Mouse (Mus musculus): ENCODE results near the gene Fgfr2. TPM values are rescaled to one million over a fixed set of nuclear protein-coding genes. Genes with fewer than 3 reads are reported as not detected.
A peak's percentile ranks its signal among the peaks of the same experiment; 100 is the strongest.

Gene Fgfr2
- polyA plus RNA-seq, 1 experiment from 2014 or later = 137 TPM

DNA sequence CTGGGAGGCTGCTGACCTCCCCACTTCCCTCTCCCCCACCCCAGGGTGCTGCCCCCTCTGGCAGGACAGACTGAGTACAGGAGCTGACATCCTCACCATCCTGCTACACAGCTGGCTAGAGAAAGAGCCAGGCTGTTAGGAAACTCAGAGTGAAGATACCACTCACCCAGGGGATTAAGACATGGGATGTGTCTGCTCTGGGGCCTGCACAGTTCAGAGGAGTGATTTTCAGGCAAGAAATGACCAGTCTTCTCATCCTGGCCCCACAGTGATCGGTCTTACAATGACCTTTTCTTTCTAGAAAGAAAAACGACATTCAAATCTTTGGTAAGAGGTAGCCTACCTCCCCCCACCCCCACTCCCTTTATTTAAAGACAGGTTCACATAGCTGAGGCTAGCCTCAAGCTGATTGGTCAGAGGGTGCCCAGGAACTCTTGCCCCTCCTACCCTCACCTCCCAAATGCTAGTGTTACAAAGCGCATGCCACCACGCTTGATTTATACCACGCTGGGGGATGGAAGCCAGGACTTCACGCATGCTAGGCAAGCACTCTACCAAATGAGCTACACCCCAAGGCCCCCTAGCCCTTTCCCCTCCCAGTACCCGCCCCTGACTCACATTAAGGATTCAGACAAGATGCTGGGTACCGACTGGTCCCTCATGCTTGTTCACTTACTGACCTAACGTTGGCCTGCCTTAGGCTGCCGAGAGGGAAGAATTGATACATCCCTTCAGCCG, 2845.0 kb downstream of the Fgfr2 start:
- H3K27me3 ChIP-seq = no peaks in the 10 kb centered on the region
- no peaks in the 10 kb centered on the region for H3K36me3 ChIP-seq
- 46% methylated on average over 11 of the region's 11 CpGs for WGBS
- H3K27ac ChIP-seq (replicated peaks) = no peak overlapping the region; the same call in 1 of the 2 replicates
- no peaks in the 10 kb centered on the region for H3K9me3 ChIP-seq (replicated peaks)
- no peak overlapping the region for H3K9ac ChIP-seq
- peaks cover 25% of the 10 kb centered on the region for H3K4me1 ChIP-seq
- no peak overlapping the region for H3K4me3 ChIP-seq (replicated peaks)
- no peak overlapping the region for H3K4me2 ChIP-seq (replicated peaks)
- ATAC-seq (ENCODE audit: insufficient number of reproducible peaks, low FRiP score, low TSS enrichment, low read depth) = no peak

DNA sequence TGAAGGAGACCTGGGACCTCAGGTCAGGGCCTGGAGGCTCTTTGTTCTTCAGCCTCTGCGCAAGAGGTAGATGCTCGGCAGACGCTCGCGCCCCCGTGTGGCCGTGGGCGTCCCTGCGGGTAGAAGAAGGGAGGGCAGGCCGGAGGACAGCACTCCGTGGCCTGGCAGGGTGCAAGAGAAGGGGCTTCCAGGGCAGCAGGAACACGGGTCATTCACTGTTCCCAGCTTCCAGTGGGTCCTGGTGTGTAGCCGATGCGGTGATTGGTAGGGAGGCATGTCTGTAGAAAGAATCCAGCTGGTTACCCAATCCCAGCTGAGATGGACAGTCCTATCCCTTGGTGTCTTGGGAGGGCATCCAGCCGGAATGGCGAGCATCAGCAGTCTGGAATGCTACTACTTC, 2849.9 kb downstream of the Fgfr2 start:
- ATAC-seq (ENCODE audit: insufficient number of reproducible peaks, low FRiP score, low TSS enrichment, low read depth) = no peak
- H3K4me1 ChIP-seq = peaks cover 9% of the 10 kb centered on the region

DNA sequence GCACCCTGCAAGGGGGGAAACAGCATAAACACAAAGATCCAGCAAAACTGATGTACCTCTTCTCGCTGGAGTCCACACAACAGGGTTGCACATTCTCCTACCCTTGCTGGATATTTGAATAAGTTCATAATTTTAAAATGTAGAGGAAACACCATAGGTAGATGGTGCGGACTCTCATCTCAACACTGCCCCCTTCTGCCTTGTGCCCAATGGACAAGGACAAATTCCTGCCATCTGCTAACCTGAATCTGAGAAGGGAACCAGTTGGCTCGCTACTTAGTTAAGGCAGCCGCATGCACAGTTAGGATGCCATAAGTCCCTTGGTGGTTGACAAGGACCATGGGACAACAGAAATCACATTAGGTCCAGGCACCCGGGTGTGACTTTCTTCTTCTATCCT, 2852.3 kb downstream of the Fgfr2 start:
- H3K9me3 ChIP-seq (replicated peaks) = no peaks in the 10 kb centered on the region
- 86% methylated on average over 5 of the region's 5 CpGs for WGBS
- ATAC-seq (ENCODE audit: insufficient number of reproducible peaks, low FRiP score, low TSS enrichment, low read depth) = no peak

More for the DNA sequence above, 2849.9 kb downstream of the Fgfr2 start:
- no peak overlapping the region for H3K9ac ChIP-seq
- H3K4me2 ChIP-seq (replicated peaks) = no peak overlapping the region
- no peak overlapping the region for H3K27ac ChIP-seq (replicated peaks)
- H3K4me3 ChIP-seq (replicated peaks) = no peak overlapping the region
- H3K9me3 ChIP-seq (replicated peaks) = no peaks in the 10 kb centered on the region
- no peaks in the 10 kb centered on the region for H3K36me3 ChIP-seq
- no peaks in the 10 kb centered on the region for H3K27me3 ChIP-seq
- WGBS = 17% methylated on average over 16 of the region's 16 CpGs

DNA sequence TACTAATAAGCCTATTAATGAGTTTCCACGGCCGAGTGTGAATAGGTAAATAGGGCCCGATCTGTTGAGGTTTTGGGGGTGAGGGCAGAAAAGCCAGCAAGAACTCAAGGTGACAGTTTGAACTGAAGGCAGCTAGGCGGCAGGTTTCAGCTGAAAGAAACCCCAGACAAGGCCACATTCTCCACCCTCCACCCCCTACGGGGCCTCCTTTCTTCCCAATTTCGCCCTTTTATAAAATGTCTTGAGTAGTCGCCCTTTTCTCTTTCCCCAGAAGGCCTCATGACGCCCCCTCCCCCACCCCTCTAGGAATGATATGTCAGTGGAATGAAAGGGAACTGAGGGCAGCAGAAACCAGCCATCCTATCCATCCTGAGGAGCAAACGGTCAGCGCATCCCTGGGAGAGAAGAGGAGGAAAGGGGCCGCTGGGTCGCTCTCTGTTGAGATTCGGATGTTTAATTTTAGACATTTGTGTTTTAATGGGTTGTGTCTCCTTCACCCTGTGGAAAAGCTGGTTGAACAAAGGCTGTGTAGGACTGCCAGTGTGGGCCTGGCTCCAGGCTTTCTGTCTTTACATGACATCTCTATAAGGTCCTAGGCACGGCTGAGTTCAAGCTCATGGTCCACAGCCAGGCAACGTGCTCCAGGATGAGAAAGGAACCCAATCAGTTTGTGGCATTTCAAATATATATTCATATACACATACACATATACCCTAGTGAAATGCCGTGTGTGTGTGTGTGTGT, 2853.9 kb downstream of the Fgfr2 start:
- WGBS = 49% methylated on average over 16 of the region's 16 CpGs
- Histone ChIP-seq H3K4me2 (replicated peaks) (no peak overlapping the region), H3K36me3 (no peaks in the 10 kb centered on the region), H3K4me3 (replicated peaks) (no peak overlapping the region), H3K27ac (replicated peaks) (no peak overlapping the region), H3K9me3 (replicated peaks) (no peaks in the 10 kb centered on the region), H3K27me3 (no peaks in the 10 kb centered on the region), H3K4me1 (peaks cover 23% of the 10 kb centered on the region), H3K9ac (no peak overlapping the region)
- ATAC-seq (ENCODE audit: insufficient number of reproducible peaks, low FRiP score, low TSS enrichment, low read depth) = no peak

More for the DNA sequence above, 2852.3 kb downstream of the Fgfr2 start:
- H3K4me3 ChIP-seq (replicated peaks) = no peak overlapping the region
- no peak overlapping the region for H3K27ac ChIP-seq (replicated peaks)
- H3K27me3 ChIP-seq = no peaks in the 10 kb centered on the region
- H3K4me2 ChIP-seq (replicated peaks) = no peak overlapping the region
- H3K36me3 ChIP-seq = no peaks in the 10 kb centered on the region
- H3K4me1 ChIP-seq = peaks cover 17% of the 10 kb centered on the region
- H3K9ac ChIP-seq = no peak overlapping the region

DNA sequence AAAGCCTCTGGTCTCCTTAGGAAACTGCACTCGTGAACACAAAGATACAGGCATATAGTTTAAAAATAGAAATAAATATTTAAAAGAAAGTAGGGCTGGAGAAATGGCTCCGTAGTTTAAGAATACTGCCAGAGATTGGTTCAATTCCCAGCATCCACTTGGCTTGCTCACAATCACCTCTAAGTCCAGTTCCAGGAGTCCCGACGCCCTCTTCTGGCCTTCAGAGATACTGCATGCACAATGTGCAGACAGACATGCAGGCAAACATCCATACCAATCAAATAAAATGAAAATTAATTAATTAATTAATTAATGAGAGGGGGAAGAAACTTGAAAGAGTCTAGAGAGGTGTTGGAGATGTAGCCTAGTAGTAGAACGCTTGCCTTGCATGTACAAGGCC, 2856.1 kb downstream of the Fgfr2 start:
- Histone ChIP-seq H3K9ac (no peak overlapping the region), H3K27me3 (no peaks in the 10 kb centered on the region), H3K36me3 (no peaks in the 10 kb centered on the region), H3K27ac (replicated peaks) (peak overlapping the region; percentile 93; the same call in 1 of the 2 replicates), H3K4me1 (peaks cover 27% of the 10 kb centered on the region), H3K4me3 (replicated peaks) (peak overlapping the region; percentile 82; the same call in 1 of the 2 replicates), H3K9me3 (replicated peaks) (no peaks in the 10 kb centered on the region), H3K4me2 (replicated peaks) (peak overlapping the region; percentile 83)
- no peak for ATAC-seq (ENCODE audit: insufficient number of reproducible peaks, low FRiP score, low TSS enrichment, low read depth)
- 38% methylated on average over 5 of the region's 5 CpGs for WGBS

DNA sequence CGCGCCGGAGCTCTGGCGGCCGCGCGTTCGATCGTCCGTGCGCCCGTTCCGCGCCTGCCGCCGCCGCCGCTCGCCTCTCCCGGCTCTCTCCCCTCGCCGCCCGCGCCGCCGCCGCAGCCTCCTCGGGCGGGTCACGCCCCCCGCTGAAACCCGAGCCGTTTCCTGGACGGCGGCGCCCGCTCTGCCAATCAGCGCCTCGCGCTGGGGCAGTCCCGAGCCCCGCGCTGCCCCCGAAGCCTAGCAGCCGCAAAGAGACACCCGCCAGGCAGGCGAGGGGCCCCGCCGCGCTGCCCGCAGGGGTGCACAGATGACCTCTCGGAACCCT, 2857.0 kb downstream of the Fgfr2 start:
- ATAC-seq (ENCODE audit: insufficient number of reproducible peaks, low FRiP score, low TSS enrichment, low read depth) = peak; percentile 92
- peak overlapping the region; percentile 92 for H3K9ac ChIP-seq
- H3K36me3 ChIP-seq = 0 out of 2 replicates have a peak, but pooled peaks cover 7% of the 10 kb centered on the region
- peak overlapping the region; percentile 82 for H3K4me3 ChIP-seq (replicated peaks)
- no peaks in the 10 kb centered on the region for H3K27me3 ChIP-seq
- H3K4me2 ChIP-seq (replicated peaks) = peak overlapping the region; percentile 83
- WGBS = under 1% methylated on average over 36 of the region's 52 CpGs
- peak overlapping the region; percentile 93 for H3K27ac ChIP-seq (replicated peaks)
- no peaks in the 10 kb centered on the region for H3K9me3 ChIP-seq (replicated peaks)
- peaks cover 36% of the 10 kb centered on the region for H3K4me1 ChIP-seq

DNA sequence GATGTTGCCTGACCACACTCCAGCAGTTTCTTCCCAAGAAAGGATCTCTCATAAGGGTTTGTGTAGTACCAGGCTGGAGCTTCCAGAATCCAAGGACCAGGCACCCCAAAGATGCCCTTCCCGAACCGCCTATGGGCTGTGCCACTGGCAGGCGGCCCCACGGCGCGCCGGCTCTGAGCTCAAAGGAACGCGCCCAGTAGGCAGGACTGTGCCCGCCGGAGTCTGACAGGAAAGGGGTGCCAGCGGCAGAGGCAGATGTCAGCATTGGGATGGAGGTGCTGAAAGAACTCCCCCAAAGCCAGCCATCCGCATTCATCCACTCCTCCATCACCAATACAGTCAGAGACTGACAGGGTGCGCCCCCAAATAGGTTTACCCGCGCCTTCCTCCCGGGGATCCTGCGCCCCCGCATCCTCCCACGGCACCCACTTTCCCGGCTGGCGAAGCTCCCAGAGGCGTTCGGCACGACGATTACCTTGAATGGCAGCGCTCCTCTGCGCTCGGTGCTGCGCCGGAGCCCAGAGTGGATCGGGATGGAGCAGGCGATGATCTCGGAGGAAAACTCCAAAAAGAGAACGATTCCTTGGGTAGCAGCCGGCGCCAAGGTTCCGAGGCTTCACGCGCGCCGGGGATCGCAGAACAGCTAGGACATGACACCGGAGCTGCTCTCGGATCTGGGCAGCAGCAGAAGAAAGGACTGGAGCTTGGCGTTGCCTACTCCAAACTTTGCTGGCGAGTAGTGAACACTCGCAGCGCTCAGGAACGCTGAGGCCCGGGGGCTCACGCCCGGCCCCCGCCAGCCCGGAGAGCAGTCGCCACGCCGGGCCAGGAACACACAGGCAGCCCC, 2857.6 kb downstream of the Fgfr2 start:
- peak; percentile 61 for ATAC-seq (ENCODE audit: insufficient number of reproducible peaks, low FRiP score, low TSS enrichment, low read depth)
- H3K36me3 ChIP-seq = 0 out of 2 replicates have a peak, but pooled peaks cover 9% of the 10 kb centered on the region
- under 1% methylated on average over 58 of the region's 58 CpGs for WGBS

DNA sequence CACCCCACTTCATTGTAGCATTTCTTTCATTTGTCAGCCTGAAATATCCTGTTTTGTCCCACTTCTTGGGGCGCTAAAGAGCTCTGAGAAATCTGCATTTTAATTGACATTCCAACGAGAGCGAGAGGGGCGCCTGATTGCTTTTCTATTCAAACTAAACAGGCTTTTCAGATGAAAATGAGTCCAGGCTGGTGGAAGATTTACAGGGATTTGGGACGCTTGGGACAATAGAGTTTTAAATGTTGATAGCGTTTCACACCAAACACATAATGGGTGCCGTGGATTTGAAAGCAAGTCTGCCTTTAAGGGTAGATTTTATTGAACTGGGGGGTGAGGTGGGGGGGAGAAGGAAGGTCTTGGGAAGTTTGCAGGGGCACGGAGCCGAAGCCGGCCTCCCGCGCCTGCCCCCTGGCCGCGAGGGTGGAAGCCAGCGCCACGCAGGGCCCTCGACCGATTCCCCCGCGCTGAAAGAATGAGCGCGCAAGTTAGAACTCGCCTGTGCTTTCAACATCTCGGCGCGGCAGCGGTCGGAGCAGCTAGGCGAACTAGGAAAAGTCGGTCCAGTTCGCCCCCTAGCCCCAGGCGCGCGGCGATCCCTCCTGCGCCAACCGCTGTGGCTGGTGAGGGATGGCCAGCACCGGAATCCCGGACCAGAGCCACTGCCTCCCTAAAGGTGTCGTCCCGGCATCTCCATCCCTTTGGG, 2858.4 kb downstream of the Fgfr2 start:
- WGBS = under 1% methylated on average over 41 of the region's 41 CpGs
- Histone ChIP-seq H3K9me3 (replicated peaks) (no peaks in the 10 kb centered on the region), H3K4me3 (replicated peaks) (peak overlapping the region; percentile 82), H3K27me3 (no peaks in the 10 kb centered on the region), H3K27ac (replicated peaks) (peak overlapping the region; percentile 93), H3K4me1 (peaks cover 49% of the 10 kb centered on the region), H3K4me2 (replicated peaks) (peak overlapping the region; percentile 83), H3K9ac (peak overlapping the region; percentile 92), H3K36me3 (0 out of 2 replicates have a peak, but pooled peaks cover 9% of the 10 kb centered on the region)
- no peak for ATAC-seq (ENCODE audit: insufficient number of reproducible peaks, low FRiP score, low TSS enrichment, low read depth)

More for the DNA sequence above, 2857.6 kb downstream of the Fgfr2 start:
- peak overlapping the region; percentile 93 for H3K27ac ChIP-seq (replicated peaks)
- H3K4me1 ChIP-seq = peaks cover 42% of the 10 kb centered on the region
- no peaks in the 10 kb centered on the region for H3K9me3 ChIP-seq (replicated peaks)
- H3K4me2 ChIP-seq (replicated peaks) = peak overlapping the region; percentile 83
- H3K27me3 ChIP-seq = no peaks in the 10 kb centered on the region
- peak overlapping the region; percentile 82 for H3K4me3 ChIP-seq (replicated peaks)
- peak overlapping the region; percentile 92 for H3K9ac ChIP-seq

DNA sequence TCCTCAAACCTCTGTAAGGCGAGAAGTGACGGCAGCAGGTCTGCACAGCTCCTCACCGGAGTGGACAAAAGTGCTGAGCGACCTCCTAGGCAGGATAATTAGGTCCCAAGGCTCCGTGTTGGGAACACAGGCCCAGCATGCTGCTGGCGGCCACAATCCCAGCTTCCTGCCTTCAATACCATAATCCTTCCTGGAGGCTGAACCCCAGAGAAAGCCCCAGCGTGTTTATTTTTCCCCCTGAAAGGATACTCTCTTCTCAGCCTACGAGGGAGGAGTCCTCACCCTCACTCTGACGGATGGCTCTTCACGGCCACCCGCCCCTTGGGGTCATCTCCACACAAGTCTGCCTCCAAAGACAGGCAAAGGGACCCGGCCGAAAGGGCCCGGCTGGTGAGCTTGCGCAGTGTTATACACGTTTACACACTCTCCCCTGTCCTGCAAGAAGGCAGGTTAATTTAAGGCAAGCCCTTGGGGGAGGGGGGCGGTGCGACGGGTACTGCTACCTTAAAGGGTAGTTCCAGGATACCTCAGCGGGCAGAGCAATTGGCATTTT, 2859.3 kb downstream of the Fgfr2 start:
- Histone ChIP-seq H3K4me1 (peaks cover 58% of the 10 kb centered on the region), H3K36me3 (0 out of 2 replicates have a peak, but pooled peaks cover 9% of the 10 kb centered on the region), H3K27me3 (no peaks in the 10 kb centered on the region), H3K4me2 (replicated peaks) (peak overlapping the region; percentile 83), H3K4me3 (replicated peaks) (peak overlapping the region; percentile 82), H3K9me3 (replicated peaks) (no peaks in the 10 kb centered on the region), H3K9ac (peak overlapping the region; percentile 92), H3K27ac (replicated peaks) (peak overlapping the region; percentile 93)
- WGBS = 4% methylated on average over 20 of the region's 20 CpGs
- ATAC-seq (ENCODE audit: insufficient number of reproducible peaks, low FRiP score, low TSS enrichment, low read depth) = no peak

DNA sequence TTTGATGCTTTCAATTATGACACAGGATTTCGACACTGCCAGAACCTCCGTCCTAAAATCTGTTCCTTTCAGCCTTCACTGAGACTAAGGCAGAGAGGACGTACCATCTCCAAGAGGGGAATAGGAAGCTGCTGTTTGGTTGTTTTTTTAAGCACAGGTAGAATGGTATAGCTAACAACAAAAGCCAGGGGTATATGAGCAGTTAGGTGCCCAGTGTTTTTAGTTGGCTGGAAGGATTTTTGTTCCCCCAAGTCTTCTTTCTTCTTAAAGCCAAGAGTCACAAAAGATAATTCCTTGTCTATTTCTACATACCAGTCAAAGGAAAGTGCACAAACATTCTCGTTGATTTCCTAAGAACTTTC, 2859.9 kb downstream of the Fgfr2 start:
- no peak for ATAC-seq (ENCODE audit: insufficient number of reproducible peaks, low FRiP score, low TSS enrichment, low read depth)
- peak overlapping the region; percentile 92 for H3K9ac ChIP-seq
- 0 out of 2 replicates have a peak, but pooled peaks cover 9% of the 10 kb centered on the region for H3K36me3 ChIP-seq
- H3K9me3 ChIP-seq (replicated peaks) = no peaks in the 10 kb centered on the region
- peak overlapping the region; percentile 83 for H3K4me2 ChIP-seq (replicated peaks)
- no peaks in the 10 kb centered on the region for H3K27me3 ChIP-seq
- WGBS = 19% methylated on average over 4 of the region's 4 CpGs
- peaks cover 64% of the 10 kb centered on the region for H3K4me1 ChIP-seq
- peak overlapping the region; percentile 82 for H3K4me3 ChIP-seq (replicated peaks)
- peak overlapping the region; percentile 93 for H3K27ac ChIP-seq (replicated peaks)

Measured in embryonic facial prominence, embryonic 15.5 days (tissue).